In the genomic region with DNA sequence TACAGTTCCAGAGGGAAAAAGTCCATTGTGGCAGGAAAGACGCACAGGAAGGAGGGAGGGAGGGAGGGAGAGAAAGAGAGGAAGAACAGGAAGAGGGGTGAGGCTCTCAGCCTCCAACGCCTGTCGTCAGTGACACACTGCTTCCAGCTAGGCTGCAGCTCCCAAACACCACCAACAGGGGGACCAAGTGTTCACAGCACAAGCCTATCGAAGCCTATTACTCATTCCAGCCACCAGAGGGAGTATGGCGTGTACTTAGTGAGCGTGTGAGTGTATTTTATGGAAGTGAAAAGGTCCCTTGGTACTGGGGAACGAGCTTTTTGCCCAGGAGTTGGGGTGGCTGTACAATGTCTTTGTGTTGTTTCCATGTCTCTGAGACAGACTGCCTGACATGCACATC, we compare ENCODE assay signal across 9 mouse cellular contexts. TPM values are rescaled to one million over a fixed set of nuclear protein-coding genes. Genes with fewer than 3 reads are reported as not detected.
DNase-seq lines count a peak whose midpoint lies in the region; ATAC-seq and TF ChIP-seq lines count a peak whose summit lies in the region.
"Had no signal": no experiment of that assay in that cellular context is flagged by ENCODE, and none has a peak within 500 bp of the region (broad histone marks: within the 10 kb centered on the region; RNA-seq: fewer than 3 reads in every experiment).

No protein-coding gene starts in this region.

- TF ChIP-seq CTCF in gastrocnemius, adult 2 months (IDR thresholded peaks at IDR 0.05), result peak; percentile 80

- 30% methylated on average over 7 of the region's 7 CpGs for WGBS in hindbrain, embryonic 11.5 days
- WGBS in hindbrain, embryonic 12.5 days, result 26% methylated on average over 7 of the region's 7 CpGs

- H3K36me3 ChIP-seq in hindbrain, embryonic 11.5 days (ENCODE audit: control insufficient read depth, insufficient read depth, low read length), result no peaks in the 10 kb centered on the region
- H3K36me3 ChIP-seq in hindbrain, embryonic 12.5 days, result no peaks in the 10 kb centered on the region
- no peaks in the 10 kb centered on the region for H3K36me3 ChIP-seq in ES-E14 (ENCODE audit: control insufficient read depth, insufficient read depth, low read length, poor library complexity, severe bottlenecking)

- no peak overlapping the region for H3K27ac ChIP-seq in hindbrain, embryonic 11.5 days (ENCODE audit: low read depth, low read length)
- no peak overlapping the region for H3K27ac ChIP-seq in hindbrain, embryonic 12.5 days
- H3K27ac ChIP-seq in ES-E14 (ENCODE audit: insufficient read depth, low read depth, low read length, poor library complexity, severe bottlenecking), result no peak overlapping the region
- no peak overlapping the region for H3K27ac ChIP-seq in gastrocnemius, adult 2 months

- ATAC-seq in hindbrain, embryonic 11.5 days (ENCODE audit: low FRiP score), result no peak
- ATAC-seq in hindbrain, embryonic 12.5 days (ENCODE audit: low FRiP score), result no peak

- peak; percentile 87 for DNase-seq in hindbrain, embryonic 11.5 days (ENCODE audit: low spot score)
- DNase-seq in ES-E14 (ENCODE audit: low read depth, low spot score), result peak; percentile 94
- DNase-seq in c-Kit-positive CD71-positive TER-119-positive erythroid progenitor cells, embryonic 14.5 days (ENCODE audit: low spot score), result peak; percentile 69
- DNase-seq in gastrocnemius, adult 2 months, result peak; percentile 61
- DNase-seq in left cerebral cortex, adult 11 months (ENCODE audit: low spot score), result peak; percentile 58
- peak; percentile 91 for DNase-seq in mesoderm, embryonic 11.5 days (ENCODE audit: low read depth, low spot score)
- DNase-seq in testis, postnatal 10 days (ENCODE audit: low spot score), result peak; percentile 77

- no peak overlapping the region for H3K9ac ChIP-seq in hindbrain, embryonic 11.5 days (ENCODE audit: low read depth, low read length)
- H3K9ac ChIP-seq in hindbrain, embryonic 12.5 days, result no peak overlapping the region
- no peak overlapping the region for H3K9ac ChIP-seq in ES-E14 (ENCODE audit: insufficient read depth, low read depth, low read length, poor library complexity, severe bottlenecking)

- H3K4me2 ChIP-seq in hindbrain, embryonic 11.5 days (replicated peaks; ENCODE audit: low read depth, low read length), result no peak overlapping the region
- no peak overlapping the region for H3K4me2 ChIP-seq in hindbrain, embryonic 12.5 days (replicated peaks)

- H3K4me3 ChIP-seq in hindbrain, embryonic 11.5 days (ENCODE audit: low read depth, low read length), result no peak overlapping the region
- H3K4me3 ChIP-seq in hindbrain, embryonic 12.5 days, result no peak overlapping the region
- H3K4me3 ChIP-seq in ES-E14 (ENCODE audit: insufficient read depth in 1 of 2, low read depth in 1 of 2, low read length in 2 of 2, poor library complexity in 1 of 2, severe bottlenecking in 1 of 2), result no peak overlapping the region
- no peak overlapping the region for H3K4me3 ChIP-seq in gastrocnemius, adult 2 months

- H3K4me1 ChIP-seq in hindbrain, embryonic 11.5 days (replicated peaks; ENCODE audit: control insufficient read depth, insufficient read depth, low read length), result no peaks in the 10 kb centered on the region
- peaks cover 6% of the 10 kb centered on the region; the same call in 1 of the 2 replicates for H3K4me1 ChIP-seq in hindbrain, embryonic 12.5 days
- peaks cover 0 to 10% of the 10 kb centered on the region in 2 experiments; a peak in 2 of 4 replicates for H3K4me1 ChIP-seq in ES-E14 (ENCODE audit: control insufficient read depth in 2 of 2, insufficient read depth in 2 of 2, low read length in 2 of 2, poor library complexity in 1 of 2)

- intact Hi-C loops in gastrocnemius, adult 2 months (cut with DNase I), result no loop called here

- no peaks in the 10 kb centered on the region for H3K9me3 ChIP-seq in hindbrain, embryonic 11.5 days (ENCODE audit: control insufficient read depth, low read length)
- H3K9me3 ChIP-seq in hindbrain, embryonic 12.5 days (replicated peaks), result no peaks in the 10 kb centered on the region
- H3K9me3 ChIP-seq in ES-E14 (ENCODE audit: control insufficient read depth, insufficient read depth, low read depth, low read length), result no peaks in the 10 kb centered on the region

- in situ Hi-C loops in ES-E14 (cut with MboI; ENCODE audit: low sequenced_read_pairs in 2 of 2, unreplicated experiment in 2 of 2), result loop anchor here in 1 of 2 experiments (10.0 kb wide), 2 partner anchors 112 to 412 kb away; no protein-coding TSS in a partner anchor

- H3K27me3 ChIP-seq in hindbrain, embryonic 11.5 days (ENCODE audit: control insufficient read depth, insufficient read depth, low read length), result no peaks in the 10 kb centered on the region
- H3K27me3 ChIP-seq in hindbrain, embryonic 12.5 days, result peaks cover 5% of the 10 kb centered on the region

TF ChIP-seq in ES-E14, 5 proteins besides CTCF, POLR2A, EP300 and RAD21:
- TF ChIP-seq MAFK (IDR thresholded peaks at IDR 0.05; ENCODE audit: insufficient read depth, low read depth, low read length) (no peak), ZC3H11A (IDR thresholded peaks at IDR 0.05; ENCODE audit: borderline replicate concordance, low read depth, low read length) (no peak; the same call in 1 of the 2 replicates), CHD2 (IDR thresholded peaks at IDR 0.05; ENCODE audit: low read depth, low read length) (no peak), HCFC1 (IDR thresholded peaks at IDR 0.05; ENCODE audit: borderline replicate concordance, insufficient read depth, low read length) (peak; percentile 64; the same call in 1 of the 2 replicates), ZNF384 (IDR thresholded peaks at IDR 0.05; ENCODE audit: low read depth, low read length) (peak; percentile 68; the same call in 1 of the 2 replicates)
TF ChIP-seq in ES-E14: peak in this region for 2.

RNA-seq across cellular contexts. Expression of gene Pla2g5, which starts 6.8 kb away (rescaled TPM):
- polyA plus RNA-seq in hindbrain, embryonic 11.5 days (2014; fragmentation: Nextera tagmentation; extraction: Ambion mirVana), result 0.39 TPM in 1 of 2 replicates, not detected in the other
- not detected in 2 replicates for polyA plus RNA-seq in hindbrain, embryonic 12.5 days (2016; fragmentation: Nextera tagmentation; extraction: Ambion mirVana)
- total RNA-seq in ES-E14 (2012; rRNA removed), result 3.7 and 7.4 TPM in 2 replicates
- 1 to 10 TPM in 1 of 2 experiments, under 1 TPM in 1; 0.92 to 2.1 TPM for total RNA-seq in gastrocnemius, adult 2 months (2021)

RNA-seq across cellular contexts. Expression of gene Gm13030, which starts 17.3 kb away (rescaled TPM):
- not detected in 2 replicates for polyA plus RNA-seq in hindbrain, embryonic 11.5 days (2014; fragmentation: Nextera tagmentation; extraction: Ambion mirVana)
- not detected in 2 replicates for polyA plus RNA-seq in hindbrain, embryonic 12.5 days (2016; fragmentation: Nextera tagmentation; extraction: Ambion mirVana)
- not detected in 2 replicates for total RNA-seq in ES-E14 (2012; rRNA removed)
- not detected for total RNA-seq in gastrocnemius, adult 2 months (2021)
- polyA plus RNA-seq: neural tube, embryonic 14.5 days had no signal

RNA-seq across cellular contexts. Expression of gene Pla2g2e, which starts 21.3 kb away (rescaled TPM):
- polyA plus RNA-seq in hindbrain, embryonic 11.5 days (2014; fragmentation: Nextera tagmentation; extraction: Ambion mirVana), result not detected in 2 replicates
- not detected in 2 replicates for polyA plus RNA-seq in hindbrain, embryonic 12.5 days (2016; fragmentation: Nextera tagmentation; extraction: Ambion mirVana)
- 0.36 and 2.0 TPM in 2 replicates for total RNA-seq in ES-E14 (2012; rRNA removed)
- total RNA-seq in gastrocnemius, adult 2 months (2021), result not detected
- polyA plus RNA-seq: neural tube, embryonic 14.5 days had no signal

RNA-seq across cellular contexts. Expression of gene Otud3, which starts 57.3 kb away (rescaled TPM):
- polyA plus RNA-seq in hindbrain, embryonic 11.5 days (2014; fragmentation: Nextera tagmentation; extraction: Ambion mirVana), result 3.1 and 3.5 TPM in 2 replicates
- polyA plus RNA-seq in hindbrain, embryonic 12.5 days (2016; fragmentation: Nextera tagmentation; extraction: Ambion mirVana), result 3.3 and 4.0 TPM in 2 replicates
- 12.7 and 13.5 TPM in 2 replicates for total RNA-seq in ES-E14 (2012; rRNA removed)
- 10 to 100 TPM; 15.7 to 17.2 TPM for total RNA-seq in gastrocnemius, adult 2 months (2021)
